Mouse (Mus musculus) layer of hippocampus, adult 8-10 months (tissue): Measurements from ENCODE around the gene Atg16l2. TPM values are rescaled to one million over a fixed set of nuclear protein-coding genes. Genes with fewer than 3 reads are reported as not detected.

Experiments
- DNase-seq, 2 experiments: peaks; one replicate each; pipeline ENCODE4 v3.0.0; 2022; ENCODE audit warnings: low spot score in 2 of 2
- total RNA-seq, 4 experiments: library from RNA; stranded (reverse); gene quantifications; 2 replicates each; pipeline ENCODE4 v1.2.4; 2022

Gene Atg16l2
- total RNA-seq, 4 experiments from 2014 or later, result 45.2 to 54.5 (median 48.5) TPM

DNA sequence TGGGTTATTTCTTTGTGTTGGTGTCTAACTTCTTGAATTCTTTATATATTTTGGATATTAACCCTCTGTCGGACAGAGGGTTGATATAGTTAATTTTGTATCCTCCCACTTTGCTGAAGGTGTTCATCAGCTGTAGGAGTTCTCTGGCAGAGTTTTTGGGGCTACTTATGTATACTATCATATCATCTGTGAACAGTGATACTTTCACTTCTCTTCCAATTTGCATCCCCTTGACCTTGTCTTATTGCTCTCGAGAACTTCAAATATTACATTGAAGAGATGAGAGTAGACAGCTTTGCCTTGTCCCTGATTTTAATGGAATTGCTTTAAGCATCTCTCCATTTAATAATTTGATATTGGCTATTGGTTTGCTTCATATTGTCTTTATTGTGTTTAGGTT lies 78.5 kb downstream of the Atg16l2 start:
- no peak for DNase-seq

DNA sequence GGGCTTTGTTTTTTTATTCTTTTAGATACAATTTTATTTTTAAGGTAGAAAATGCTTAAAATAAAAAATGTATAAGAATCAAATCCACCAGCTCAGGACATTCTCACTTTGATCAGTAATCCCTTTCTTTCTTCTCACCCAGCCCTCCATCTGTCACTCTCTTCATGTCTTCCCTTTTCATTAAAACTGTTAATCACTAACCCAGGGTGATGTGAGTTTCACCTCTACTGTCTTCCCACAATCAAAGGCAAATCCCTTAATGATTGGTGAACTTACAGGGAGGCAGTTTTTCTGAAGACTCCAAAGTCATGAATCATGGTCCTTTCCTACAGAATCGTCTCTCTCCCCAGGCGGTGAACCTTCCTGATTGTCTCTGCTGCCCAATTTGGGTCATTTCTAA lies 85.3 kb downstream of the Atg16l2 start:
- DNase-seq, result no peak

DNA sequence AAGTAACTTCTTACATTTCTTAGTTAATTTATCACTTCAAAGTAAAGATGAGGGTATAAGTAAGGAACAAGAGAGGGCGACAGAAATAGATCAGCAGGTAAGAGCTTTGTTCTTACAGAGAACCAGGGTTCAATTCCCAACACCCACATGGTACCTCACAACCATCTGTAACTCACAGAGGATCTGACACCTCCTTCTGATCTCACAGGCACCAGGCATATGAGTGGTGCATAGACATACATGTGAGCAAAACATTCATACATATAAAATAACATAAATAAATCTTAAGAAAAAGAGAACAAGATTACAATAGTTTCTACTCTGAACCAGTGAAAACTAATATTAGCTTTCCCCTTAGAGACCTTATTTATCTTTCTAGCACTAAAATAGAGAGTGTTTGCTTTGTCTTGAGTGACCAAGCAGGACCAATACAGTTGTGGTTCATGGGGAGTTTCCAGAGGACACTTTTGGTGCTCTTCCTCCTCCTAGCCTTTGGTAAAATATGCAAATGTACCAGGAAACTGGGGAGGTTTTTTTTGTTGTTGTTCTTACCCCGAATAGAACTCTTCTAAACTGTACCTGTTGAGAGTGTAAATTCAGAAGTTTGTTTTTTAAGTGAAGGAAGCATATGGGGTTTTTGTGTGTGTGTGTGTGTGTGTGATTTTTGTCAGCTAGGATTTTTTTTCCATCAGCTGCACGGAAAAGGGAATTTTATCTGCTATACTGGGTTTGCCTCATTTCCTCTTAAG lies 88.4 kb downstream of the Atg16l2 start:
- DNase-seq, result no peak

Other genes with a start within 250 kb of the Atg16l2 start
- 10 to 100 TPM; 40.1 to 46.5 (median 43.4) TPM for gene Fchsd2, start 209.4 kb downstream of the Atg16l2 start, total RNA-seq
- gene Stard10, start 14.8 kb upstream of the Atg16l2 start, total RNA-seq, result 10 to 100 TPM; 25.3 to 28.8 (median 27.2) TPM
- 10 to 100 TPM; 18.0 to 32.8 (median 26.4) TPM for gene Arap1, start 45.8 kb upstream of the Atg16l2 start, total RNA-seq
- 1 to 10 TPM in 1 of 4 experiments, not detected in 3; 1.8 TPM for gene Gm45837, start 108.6 kb upstream of the Atg16l2 start, total RNA-seq
- gene Pde2a, start 119.4 kb upstream of the Atg16l2 start, total RNA-seq, result 100 to 1,000 TPM; 320 to 356 (median 336) TPM